Mouse (Mus musculus): ENCODE measurements at regions not wholly inside any gene's neighbourhood (a gene's known extent, or its start where the extent isn't known, plus 50 kb on each side); places are given as distances from the start of the nearest gene placed in this dataset.

- 76% methylated on average over 7 of the region's 7 CpGs for WGBS
- TF ChIP-seq CTCF (IDR thresholded peaks at IDR 0.05; ENCODE audit: extremely low read depth, insufficient read depth, insufficient read length, insufficient replicate concordance) (no peak), POLR2A (IDR thresholded peaks at IDR 0.05; ENCODE audit: low read depth, low read length) (no peak)
Measured at GRCm38 (mm10) chr13:59350613-59351150, 234.3 kb downstream of the Agtpbp1 start.

GRCm38 (mm10) chr13:59348510-59348909 lies 236.5 kb downstream of the Agtpbp1 start:
- H3K4me1 ChIP-seq (ENCODE audit: control insufficient read depth, insufficient read depth, insufficient read length) = no peaks in the 10 kb centered on the region
- DNase-seq (ENCODE audit: low read depth in 1 of 2, low spot score in 2 of 2) = no peak
- H3K27me3 ChIP-seq (ENCODE audit: control insufficient read depth, insufficient read depth, low read length) = no peaks in the 10 kb centered on the region
- H3K36me3 ChIP-seq (ENCODE audit: control insufficient read depth, insufficient read depth, low read length) = no peaks in the 10 kb centered on the region
- H3K27ac ChIP-seq (ENCODE audit: insufficient read depth, low read length) = no peak overlapping the region
- TF ChIP-seq CTCF (IDR thresholded peaks at IDR 0.05; ENCODE audit: extremely low read depth, insufficient read depth, insufficient read length, insufficient replicate concordance) (no peak), POLR2A (IDR thresholded peaks at IDR 0.05; ENCODE audit: low read depth, low read length) (no peak)
- no peak overlapping the region for H3K4me3 ChIP-seq (ENCODE audit: extremely low read depth, insufficient read depth, insufficient read length)

More at GRCm38 (mm10) chr13:59350613-59351150, 234.3 kb downstream of the Agtpbp1 start:
- no peaks in the 10 kb centered on the region for H3K27me3 ChIP-seq (ENCODE audit: control insufficient read depth, insufficient read depth, low read length)
- H3K36me3 ChIP-seq (ENCODE audit: control insufficient read depth, insufficient read depth, low read length) = no peaks in the 10 kb centered on the region
- H3K4me3 ChIP-seq (ENCODE audit: extremely low read depth, insufficient read depth, insufficient read length) = no peak overlapping the region
- no peak for DNase-seq (ENCODE audit: low read depth in 1 of 2, low spot score in 2 of 2)
- H3K27ac ChIP-seq (ENCODE audit: insufficient read depth, low read length) = no peak overlapping the region
- no peaks in the 10 kb centered on the region for H3K4me1 ChIP-seq (ENCODE audit: control insufficient read depth, insufficient read depth, insufficient read length)

- no peak overlapping the region for H3K4me3 ChIP-seq (ENCODE audit: extremely low read depth, insufficient read depth, insufficient read length)
- H3K27me3 ChIP-seq (ENCODE audit: control insufficient read depth, insufficient read depth, low read length) = no peaks in the 10 kb centered on the region
- H3K27ac ChIP-seq (ENCODE audit: insufficient read depth, low read length) = no peak overlapping the region
- no peaks in the 10 kb centered on the region for H3K4me1 ChIP-seq (ENCODE audit: control insufficient read depth, insufficient read depth, insufficient read length)
- DNase-seq (ENCODE audit: low read depth in 1 of 2, low spot score in 2 of 2) = no peak
- no peaks in the 10 kb centered on the region for H3K36me3 ChIP-seq (ENCODE audit: control insufficient read depth, insufficient read depth, low read length)
- TF ChIP-seq CTCF (IDR thresholded peaks at IDR 0.05; ENCODE audit: extremely low read depth, insufficient read depth, insufficient read length, insufficient replicate concordance) (no peak), POLR2A (IDR thresholded peaks at IDR 0.05; ENCODE audit: low read depth, low read length) (no peak)
- 86% methylated on average over 13 of the region's 13 CpGs for WGBS
Measured at GRCm38 (mm10) chr13:59341871-59342270, 243.2 kb downstream of the Agtpbp1 start.

- no peak overlapping the region for H3K4me3 ChIP-seq (ENCODE audit: extremely low read depth, insufficient read depth, insufficient read length)
- no peak for DNase-seq (ENCODE audit: low read depth in 1 of 2, low spot score in 2 of 2)
- no peak overlapping the region for H3K27ac ChIP-seq (ENCODE audit: insufficient read depth, low read length)
- H3K36me3 ChIP-seq (ENCODE audit: control insufficient read depth, insufficient read depth, low read length) = no peaks in the 10 kb centered on the region
- WGBS = 88% methylated on average over 9 of the region's 9 CpGs
- TF ChIP-seq CTCF (IDR thresholded peaks at IDR 0.05; ENCODE audit: extremely low read depth, insufficient read depth, insufficient read length, insufficient replicate concordance) = no peak
- no peak for TF ChIP-seq POLR2A (IDR thresholded peaks at IDR 0.05; ENCODE audit: low read depth, low read length)
- H3K27me3 ChIP-seq (ENCODE audit: control insufficient read depth, insufficient read depth, low read length) = no peaks in the 10 kb centered on the region
- H3K4me1 ChIP-seq (ENCODE audit: control insufficient read depth, insufficient read depth, insufficient read length) = no peaks in the 10 kb centered on the region
Measured at GRCm38 (mm10) chr13:59338436-59338835, 246.6 kb downstream of the Agtpbp1 start.

- 89% methylated on average over 3 of the region's 3 CpGs for WGBS
- no peak for TF ChIP-seq POLR2A (IDR thresholded peaks at IDR 0.05; ENCODE audit: low read depth, low read length)
- no peak for DNase-seq (ENCODE audit: low read depth in 1 of 2, low spot score in 2 of 2)
- Histone ChIP-seq H3K4me3 (ENCODE audit: extremely low read depth, insufficient read depth, insufficient read length) (no peak overlapping the region), H3K4me1 (ENCODE audit: control insufficient read depth, insufficient read depth, insufficient read length) (no peaks in the 10 kb centered on the region), H3K36me3 (ENCODE audit: control insufficient read depth, insufficient read depth, low read length) (no peaks in the 10 kb centered on the region), H3K27me3 (ENCODE audit: control insufficient read depth, insufficient read depth, low read length) (no peaks in the 10 kb centered on the region), H3K27ac (ENCODE audit: insufficient read depth, low read length) (no peak overlapping the region)
Measured at GRCm38 (mm10) chr13:59323933-59324332, 261.1 kb downstream of the Agtpbp1 start.

GRCm38 (mm10) chr13:59323441-59323840 lies 261.6 kb downstream of the Agtpbp1 start:
- no peak for DNase-seq (ENCODE audit: low read depth in 1 of 2, low spot score in 2 of 2)
- 49% methylated on average over 5 of the region's 5 CpGs for WGBS
- Histone ChIP-seq H3K27me3 (ENCODE audit: control insufficient read depth, insufficient read depth, low read length) (no peaks in the 10 kb centered on the region), H3K27ac (ENCODE audit: insufficient read depth, low read length) (no peak overlapping the region), H3K4me1 (ENCODE audit: control insufficient read depth, insufficient read depth, insufficient read length) (no peaks in the 10 kb centered on the region), H3K4me3 (ENCODE audit: extremely low read depth, insufficient read depth, insufficient read length) (no peak overlapping the region), H3K36me3 (ENCODE audit: control insufficient read depth, insufficient read depth, low read length) (no peaks in the 10 kb centered on the region)
- TF ChIP-seq CTCF (IDR thresholded peaks at IDR 0.05; ENCODE audit: extremely low read depth, insufficient read depth, insufficient read length, insufficient replicate concordance) (no peak), POLR2A (IDR thresholded peaks at IDR 0.05; ENCODE audit: low read depth, low read length) (no peak)

GRCm38 (mm10) chr13:59320261-59320660 lies 264.8 kb downstream of the Agtpbp1 start:
- DNase-seq (ENCODE audit: low read depth in 1 of 2, low spot score in 2 of 2) = no peak
- 86% methylated on average over 5 of the region's 5 CpGs for WGBS
- Histone ChIP-seq H3K4me1 (ENCODE audit: control insufficient read depth, insufficient read depth, insufficient read length) (no peaks in the 10 kb centered on the region), H3K27me3 (ENCODE audit: control insufficient read depth, insufficient read depth, low read length) (no peaks in the 10 kb centered on the region), H3K4me3 (ENCODE audit: extremely low read depth, insufficient read depth, insufficient read length) (no peak overlapping the region), H3K36me3 (ENCODE audit: control insufficient read depth, insufficient read depth, low read length) (no peaks in the 10 kb centered on the region), H3K27ac (ENCODE audit: insufficient read depth, low read length) (no peak overlapping the region)
- TF ChIP-seq POLR2A (IDR thresholded peaks at IDR 0.05; ENCODE audit: low read depth, low read length) (no peak), CTCF (IDR thresholded peaks at IDR 0.05; ENCODE audit: extremely low read depth, insufficient read depth, insufficient read length, insufficient replicate concordance) (no peak)

Measured in spleen, adult 2 months (tissue).